Mouse (Mus musculus): Measurements from ENCODE around the gene Cit.

Gene Cit

GRCm38 (mm10) chr5:115851029-115851365 lies 5.9 kb downstream of the Cit start:
- DNase-seq (ENCODE audit: low spot score): peak; percentile 57

- DNase-seq (ENCODE audit: low spot score): no peak
Observed at GRCm38 (mm10) chr5:115852431-115852830, 7.4 kb downstream of the Cit start.

GRCm38 (mm10) chr5:115853691-115854090 lies 8.6 kb downstream of the Cit start:
- no peak for DNase-seq (ENCODE audit: low spot score)

GRCm38 (mm10) chr5:115854370-115854769 lies 9.3 kb downstream of the Cit start:
- no peak for DNase-seq (ENCODE audit: low spot score)

DNA sequence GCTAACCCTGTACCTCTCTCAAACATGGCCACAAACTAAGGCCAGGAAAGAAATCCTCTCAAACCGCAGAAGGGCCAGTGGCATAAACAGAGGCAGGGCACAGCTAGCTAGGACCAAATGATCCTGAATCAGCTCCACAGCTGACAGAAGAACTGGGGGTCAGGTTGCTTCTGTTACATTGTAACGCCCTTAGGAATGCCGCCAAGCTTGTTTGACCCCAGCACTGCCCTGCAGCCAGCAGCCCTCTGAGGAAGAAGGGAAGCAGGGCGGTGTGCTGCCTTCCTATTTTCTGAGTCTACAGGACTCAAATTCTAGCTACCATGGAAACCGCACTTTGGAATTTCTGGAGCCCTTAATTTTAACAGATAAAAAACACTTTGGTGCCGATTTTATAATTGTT lies 13.6 kb downstream of the Cit start:
- DNase-seq (ENCODE audit: low spot score): no peak

DNA sequence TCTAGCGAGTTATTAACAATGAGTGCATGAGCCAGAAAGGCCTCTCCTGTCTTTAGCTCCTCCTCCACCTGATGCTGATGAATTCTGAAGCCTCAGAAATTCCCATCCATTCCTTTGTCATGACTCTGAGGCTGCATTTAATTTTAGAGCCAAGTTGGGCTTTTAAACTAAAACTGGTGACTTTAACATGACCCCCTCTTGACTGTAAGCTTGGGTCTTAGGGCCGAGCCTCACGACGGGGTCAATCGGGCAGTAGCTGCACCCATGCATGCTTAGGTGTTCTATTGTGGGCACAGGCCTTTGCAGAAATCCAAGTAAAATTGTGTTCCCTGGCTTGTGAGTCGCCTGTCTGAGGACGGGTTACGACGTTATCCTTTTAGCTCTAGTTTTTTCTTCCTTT lies 14.4 kb downstream of the Cit start:
- DNase-seq (ENCODE audit: low spot score): no peak

DNA sequence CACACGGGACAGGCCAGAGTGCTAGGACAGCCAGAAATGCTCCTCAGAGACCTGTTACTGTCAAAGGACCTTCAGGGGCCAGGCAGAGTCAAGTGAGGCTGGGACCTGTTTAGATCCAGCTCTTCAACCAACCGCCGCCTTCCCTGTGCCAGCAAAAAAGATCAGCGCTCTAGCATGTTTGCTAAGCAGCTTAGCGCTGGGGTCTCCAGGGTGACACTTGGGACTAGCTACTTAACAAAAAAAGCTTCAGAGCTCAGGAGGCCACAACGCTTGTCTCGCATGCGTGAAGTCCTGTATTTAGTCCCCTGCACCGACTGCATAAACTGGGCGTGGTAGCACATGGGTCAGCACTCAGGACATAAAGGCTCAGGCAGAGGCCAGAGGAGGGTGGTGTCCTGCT lies 16.9 kb downstream of the Cit start:
- no peak for DNase-seq (ENCODE audit: low spot score)

DNA sequence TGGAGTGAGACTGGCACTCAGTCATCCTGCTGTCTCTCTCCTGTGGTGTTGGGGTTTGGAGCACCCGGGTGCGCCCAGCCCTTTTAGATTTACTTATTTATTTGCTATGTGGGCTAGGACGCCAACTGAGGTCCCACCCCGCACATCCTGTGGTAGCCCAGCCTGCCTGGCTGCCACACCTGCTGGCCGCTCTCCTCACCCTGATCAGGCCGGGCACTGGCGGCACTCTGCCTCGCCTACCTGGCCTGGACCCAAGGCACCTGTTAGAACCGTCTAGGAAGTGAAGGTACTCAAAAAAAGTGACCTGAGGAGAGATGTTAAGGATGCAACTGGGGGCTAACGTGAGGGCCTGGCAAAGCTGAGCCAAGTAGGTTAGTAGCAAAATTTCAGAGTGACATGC lies 17.4 kb downstream of the Cit start:
- no peak for DNase-seq (ENCODE audit: low spot score)

- no peak for DNase-seq (ENCODE audit: low spot score)
Observed at GRCm38 (mm10) chr5:115866296-115866695, 21.2 kb downstream of the Cit start.

DNA sequence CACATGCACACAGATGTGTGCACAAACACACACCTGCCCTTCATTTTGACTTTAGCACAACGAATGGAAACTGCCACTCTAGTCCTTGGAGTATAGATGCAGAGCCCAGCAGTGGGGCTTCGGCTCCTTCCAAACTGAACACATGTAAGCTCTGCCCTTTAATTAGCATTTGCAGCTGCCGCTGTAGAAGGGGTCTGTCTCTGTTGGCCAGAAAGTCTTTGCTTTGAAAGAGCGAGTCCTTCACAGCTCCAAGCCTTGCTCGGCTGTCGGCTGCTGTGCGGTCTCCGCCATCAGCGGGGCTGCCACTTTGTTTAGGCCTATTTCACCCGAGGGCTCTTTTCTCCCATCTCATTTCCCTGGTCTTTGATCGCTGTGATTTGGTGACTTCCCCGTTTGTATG lies 23.5 kb downstream of the Cit start:
- no peak for DNase-seq (ENCODE audit: low spot score)

DNA sequence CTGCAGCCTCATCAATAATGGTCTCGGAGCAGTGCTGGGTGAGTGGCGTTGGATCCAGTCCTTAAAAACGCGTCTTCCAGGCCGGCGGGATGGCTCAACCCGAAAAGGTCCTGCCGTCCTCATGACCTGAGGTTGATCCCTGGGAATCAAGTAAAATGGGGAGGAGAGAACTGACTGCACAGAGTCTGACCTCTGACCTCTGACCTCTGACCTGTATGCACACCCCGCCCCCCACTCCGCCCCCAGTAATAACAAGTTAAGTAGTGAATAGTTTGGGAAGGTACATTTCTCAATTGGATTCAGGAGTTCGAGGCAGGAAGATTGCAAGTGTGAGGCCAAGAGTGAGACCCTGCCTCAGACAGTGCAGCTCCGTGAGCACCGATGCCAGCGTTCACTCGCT lies 24.1 kb downstream of the Cit start:
- DNase-seq (ENCODE audit: low spot score): no peak

- DNase-seq (ENCODE audit: low spot score): no peak
Observed at GRCm38 (mm10) chr5:115871153-115871552, 26.1 kb downstream of the Cit start.

DNA sequence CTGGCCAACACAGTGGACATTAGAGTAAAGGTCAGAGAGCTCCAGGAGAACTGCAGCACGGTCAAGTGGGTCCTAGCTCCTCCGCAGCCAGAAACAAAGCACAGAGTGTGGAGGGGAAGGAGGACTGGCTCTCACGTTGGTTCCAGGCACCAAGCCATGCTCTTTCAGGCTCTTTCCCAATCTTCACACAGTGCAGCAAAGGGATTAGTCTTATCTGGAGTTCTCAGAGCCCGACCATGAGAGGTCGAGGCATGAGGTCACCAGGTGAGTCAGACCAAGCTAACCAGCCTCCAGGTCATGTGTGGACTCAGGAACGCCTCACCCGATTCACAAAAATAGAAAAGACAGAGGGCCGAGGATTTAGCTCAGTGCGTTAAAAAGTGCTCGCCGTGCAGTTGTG lies 27.0 kb downstream of the Cit start:
- DNase-seq (ENCODE audit: low spot score): no peak

- no peak for DNase-seq (ENCODE audit: low spot score)
Observed at GRCm38 (mm10) chr5:115872956-115873355, 27.9 kb downstream of the Cit start.

DNA sequence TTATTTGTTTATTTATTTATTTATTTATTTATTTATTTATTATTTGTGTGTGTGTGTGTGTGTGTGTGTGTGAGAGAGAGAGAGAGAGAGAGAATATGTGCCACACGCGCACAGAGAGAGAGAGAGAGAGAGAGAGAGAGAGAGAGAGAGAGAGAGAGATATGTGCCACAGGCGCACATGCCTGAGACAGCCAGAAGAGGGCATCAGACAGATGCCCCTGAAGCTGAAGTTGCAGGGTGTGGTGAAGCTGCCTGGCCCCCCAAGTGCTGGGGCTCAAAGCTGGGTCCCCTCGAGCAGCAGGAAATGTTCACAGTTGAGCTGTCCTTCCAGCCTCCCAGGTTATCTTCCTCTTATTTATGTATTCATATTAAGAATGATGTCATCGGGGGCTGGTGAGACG lies 32.3 kb downstream of the Cit start:
- no peak for DNase-seq (ENCODE audit: low spot score)

DNA sequence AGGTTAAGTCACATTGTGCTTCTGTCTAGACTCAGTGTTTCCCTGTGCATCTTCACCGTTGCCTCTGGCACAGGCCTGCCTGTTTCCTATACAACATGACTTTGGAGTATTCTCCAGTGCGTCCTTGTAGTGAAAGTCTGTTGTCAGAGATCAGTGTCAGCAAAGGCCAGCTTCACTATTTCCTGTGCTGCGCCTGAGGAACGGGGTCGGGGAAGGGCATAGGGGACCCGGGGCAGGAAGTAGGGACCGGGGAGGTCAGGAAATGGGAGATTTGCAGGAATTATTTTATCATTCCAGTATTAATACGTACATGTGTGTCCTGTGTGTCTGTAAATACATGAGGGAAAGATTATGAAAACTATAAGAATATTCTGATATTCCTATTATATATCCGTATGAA lies 37.1 kb downstream of the Cit start:
- DNase-seq (ENCODE audit: low spot score): no peak

DNA sequence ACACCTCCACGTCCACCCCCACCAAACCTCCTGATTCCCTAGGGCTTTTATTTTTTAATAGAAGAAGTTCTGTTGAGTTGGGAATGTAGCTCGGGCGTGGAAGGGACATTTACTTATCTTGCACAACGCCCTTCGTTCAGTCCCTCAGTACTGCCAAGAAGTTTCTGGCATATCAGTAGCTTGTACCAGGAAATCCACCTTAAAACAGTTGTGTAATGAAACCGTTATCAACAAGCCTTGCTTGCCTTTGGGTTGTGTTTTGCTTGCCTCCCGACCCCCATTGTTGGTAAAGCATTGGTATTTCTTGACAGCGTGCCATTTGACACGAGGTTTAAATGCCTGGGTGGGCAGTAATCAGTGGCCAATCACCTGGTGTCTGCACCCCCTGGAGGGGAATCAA lies 39.4 kb downstream of the Cit start:
- DNase-seq (ENCODE audit: low spot score): no peak

- DNase-seq (ENCODE audit: low spot score): no peak
Observed at GRCm38 (mm10) chr5:115893772-115894171, 48.7 kb downstream of the Cit start.

DNA sequence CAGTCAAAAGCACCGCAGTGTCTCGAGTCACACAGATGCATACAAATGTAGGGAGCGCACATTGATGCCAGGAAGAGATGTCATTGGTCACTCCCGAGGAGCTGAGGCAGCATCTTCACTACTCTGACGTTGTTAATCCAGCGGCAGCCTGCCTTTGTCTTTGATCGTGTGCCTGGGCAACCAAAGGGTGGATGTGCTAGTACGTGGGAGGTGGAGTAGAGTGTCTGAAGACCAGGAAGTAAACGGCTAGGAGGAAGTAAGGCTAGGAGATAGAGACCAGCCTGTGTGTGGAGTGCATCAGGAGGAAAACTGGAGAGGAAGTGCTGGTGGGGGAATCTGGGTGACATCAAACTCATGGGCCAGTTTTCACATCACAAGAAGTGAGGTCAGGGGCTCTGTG lies 52.0 kb downstream of the Cit start:
- no peak for DNase-seq (ENCODE audit: low spot score)

- peak; percentile 41 for DNase-seq (ENCODE audit: low spot score)
Observed at GRCm38 (mm10) chr5:115907037-115908009, 62.2 kb downstream of the Cit start.

- peak; percentile 47 for DNase-seq (ENCODE audit: low spot score)
Observed at GRCm38 (mm10) chr5:115908251-115908650, 63.2 kb downstream of the Cit start.

DNA sequence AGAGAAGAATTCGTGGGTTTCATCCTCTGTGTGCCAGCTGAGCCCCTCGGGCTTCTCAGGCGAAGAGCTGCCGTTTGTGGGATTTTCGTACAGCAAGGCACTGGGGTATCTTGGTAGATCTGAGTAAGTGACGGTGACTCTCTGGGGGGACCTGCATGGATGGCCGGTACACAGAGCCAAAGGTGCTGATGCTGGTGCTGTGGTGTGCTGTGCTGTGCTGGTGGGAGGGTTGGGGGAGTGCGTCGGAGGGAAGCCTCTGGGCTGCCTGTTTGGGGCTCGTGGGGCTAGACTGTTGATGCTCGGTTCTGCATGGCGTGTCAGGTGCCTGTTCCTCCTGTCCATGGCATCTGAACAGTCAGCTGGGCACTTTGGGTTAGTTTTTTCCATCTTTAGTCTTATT lies 63.6 kb downstream of the Cit start:
- no peak for DNase-seq (ENCODE audit: low spot score)

DNA sequence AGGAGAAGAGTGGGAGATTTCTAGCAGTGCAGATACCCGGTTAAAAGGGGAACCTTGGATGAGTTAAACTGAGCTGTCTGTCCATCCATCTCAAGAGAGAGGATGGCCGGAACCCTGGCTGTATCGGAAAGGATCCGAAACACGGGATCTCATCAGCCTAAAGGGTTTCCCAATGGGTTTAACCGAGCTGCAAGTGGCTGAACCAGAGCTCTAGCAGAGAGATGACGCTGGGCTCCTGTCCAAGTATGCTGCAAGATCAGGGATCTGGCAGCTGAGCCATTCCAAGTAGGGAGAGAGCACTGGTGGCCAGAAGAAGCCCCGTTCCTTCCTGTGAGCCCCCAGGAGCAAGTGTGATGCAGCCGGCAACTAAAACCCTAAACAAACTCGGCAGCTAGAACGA lies 64.0 kb downstream of the Cit start:
- peak; percentile 46 for DNase-seq (ENCODE audit: low spot score)

DNA sequence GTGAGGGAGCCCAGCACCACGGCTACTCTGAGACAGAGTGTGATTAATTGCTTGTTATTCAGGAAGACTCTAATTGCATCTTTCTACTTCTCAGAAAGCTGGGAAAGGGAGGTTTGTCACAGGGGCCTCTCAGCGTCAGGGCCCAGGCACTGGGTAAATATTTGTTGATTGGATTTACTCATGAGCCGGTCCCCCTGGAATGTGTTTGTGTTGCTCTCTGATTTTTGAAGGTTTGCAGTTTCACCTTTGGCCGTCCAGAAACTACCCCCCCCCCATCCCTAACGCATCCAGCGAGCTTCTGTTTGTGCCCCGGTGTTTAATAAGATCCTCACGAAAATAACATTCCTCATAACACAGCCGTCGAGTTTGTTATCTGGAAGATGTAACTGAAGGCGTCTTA lies 65.4 kb downstream of the Cit start:
- DNase-seq (ENCODE audit: low spot score): no peak
